Mouse (Mus musculus) liver, embryonic 13.5 days (tissue): ENCODE results near the gene Tln1. TPM values are rescaled to one million over a fixed set of nuclear protein-coding genes. Genes with fewer than 3 reads are reported as not detected.

Source experiments
- ATAC-seq: fragments of 200-750 bp; cut with Nextera tagmentation; 2 replicates; pipeline ENCODE4 v1.8.0; 2017; ENCODE audit warnings: low read depth, mild to moderate bottlenecking, moderate number of reproducible peaks, moderate library complexity
- DNase-seq: peaks from one replicate; pipeline ENCODE4 v3.0.0; 2022
- H3K27ac ChIP-seq: fragments of 300-500 bp; sonication (generic); 2 replicates; pipeline ENCODE4 v1.5.1; 2015; ENCODE audit warnings: moderate library complexity, mild to moderate bottlenecking, inconsistent platforms
- H3K27me3 ChIP-seq: fragments of 300-500 bp; sonication (generic); 2 replicates; pipeline ENCODE4 v1.6.1; 2015; ENCODE audit warnings: mild to moderate bottlenecking, inconsistent platforms
- H3K36me3 ChIP-seq: fragments of 300-500 bp; sonication (generic); 2 replicates; pipeline ENCODE4 v1.6.1; 2015; ENCODE audit warnings: mild to moderate bottlenecking, inconsistent platforms
- H3K4me1 ChIP-seq: fragments of 300-500 bp; sonication (generic); replicated peaks from 2 replicates; pipeline ENCODE4 v1.6.1; 2015; ENCODE audit warnings: inconsistent platforms
- H3K4me2 ChIP-seq: fragments of 300-500 bp; sonication (generic); 2 replicates; pipeline ENCODE4 v1.6.1; 2015; ENCODE audit warnings: inconsistent platforms, mild to moderate bottlenecking, moderate library complexity
- H3K4me3 ChIP-seq: fragments of 300-500 bp; sonication (generic); replicated peaks from 2 replicates; pipeline ENCODE4 v1.5.1; 2015; ENCODE audit warnings: mild to moderate bottlenecking, inconsistent platforms
- H3K9ac ChIP-seq: fragments of 300-500 bp; sonication (generic); 2 replicates; pipeline ENCODE4 v1.6.1; 2015; ENCODE audit warnings: mild to moderate bottlenecking, inconsistent platforms
- H3K9me3 ChIP-seq: fragments of 300-500 bp; sonication (generic); replicated peaks from 2 replicates; pipeline ENCODE4 v1.6.1; 2016; ENCODE audit warnings: inconsistent platforms
- WGBS: fragments of 180-500 bp; shearing (Covaris S2); methylation state at CpG from one replicate; pipeline ENCODE4 v1.1.7; 2015; ENCODE audit not compliant: insufficient replicate concordance; 5-methylcytosine and 5-hydroxymethylcytosine counted together
- polyA plus RNA-seq: library from polyadenylated mRNA; unstranded; fragments of >200 nt; fragmentation: Nextera tagmentation; extraction: Ambion mirVana; gene quantifications from 2 replicates; pipeline ENCODE4 v1.2.1, GENCODE M21; 2015

Gene Tln1
- polyA plus RNA-seq, 1 experiment from 2014 or later = 38.6 TPM

GRCm38 (mm10) chr4:43587681-43588080, 25.2 kb upstream of the Tln1 start:
- no peaks in the 10 kb centered on the region for H3K9me3 ChIP-seq
- no peak for DNase-seq
- no peak overlapping the region for H3K4me2 ChIP-seq
- 0 out of 2 replicates have a peak, but pooled peaks cover 2% of the 10 kb centered on the region for H3K27me3 ChIP-seq
- no peak for ATAC-seq
- WGBS = 22% methylated on average over 7 of the region's 7 CpGs
- peaks cover 40% of the 10 kb centered on the region for H3K4me1 ChIP-seq
- H3K36me3 ChIP-seq = peaks cover 18% of the 10 kb centered on the region
- no peak overlapping the region for H3K27ac ChIP-seq
- no peak overlapping the region for H3K4me3 ChIP-seq
- no peak overlapping the region for H3K9ac ChIP-seq

- H3K9me3 ChIP-seq = no peaks in the 10 kb centered on the region
- no peak overlapping the region for H3K27ac ChIP-seq
- WGBS = 76% methylated on average over 8 of the region's 8 CpGs
- H3K27me3 ChIP-seq = no peaks in the 10 kb centered on the region
- ATAC-seq = no peak
- H3K36me3 ChIP-seq = peaks cover 29% of the 10 kb centered on the region
- DNase-seq = no peak
- no peak overlapping the region for H3K9ac ChIP-seq
- H3K4me1 ChIP-seq = peaks cover 37% of the 10 kb centered on the region
- H3K4me2 ChIP-seq = no peak overlapping the region
- no peak overlapping the region for H3K4me3 ChIP-seq
These were observed 23.9 kb upstream of the Tln1 start for GRCm38 (mm10) chr4:43586411-43586810.

- peaks cover 34% of the 10 kb centered on the region for H3K4me1 ChIP-seq
- ATAC-seq (no peak), DNase-seq (no peak)
- no peak overlapping the region for H3K27ac ChIP-seq
- H3K9me3 ChIP-seq = no peaks in the 10 kb centered on the region
- no peak overlapping the region for H3K4me2 ChIP-seq
- WGBS = 64% methylated on average over 9 of the region's 10 CpGs
- no peak overlapping the region for H3K4me3 ChIP-seq
- peaks cover 36% of the 10 kb centered on the region for H3K36me3 ChIP-seq
- H3K9ac ChIP-seq = no peak overlapping the region
- H3K27me3 ChIP-seq = no peaks in the 10 kb centered on the region
These were observed 23.2 kb upstream of the Tln1 start for GRCm38 (mm10) chr4:43585682-43586081.

DNA sequence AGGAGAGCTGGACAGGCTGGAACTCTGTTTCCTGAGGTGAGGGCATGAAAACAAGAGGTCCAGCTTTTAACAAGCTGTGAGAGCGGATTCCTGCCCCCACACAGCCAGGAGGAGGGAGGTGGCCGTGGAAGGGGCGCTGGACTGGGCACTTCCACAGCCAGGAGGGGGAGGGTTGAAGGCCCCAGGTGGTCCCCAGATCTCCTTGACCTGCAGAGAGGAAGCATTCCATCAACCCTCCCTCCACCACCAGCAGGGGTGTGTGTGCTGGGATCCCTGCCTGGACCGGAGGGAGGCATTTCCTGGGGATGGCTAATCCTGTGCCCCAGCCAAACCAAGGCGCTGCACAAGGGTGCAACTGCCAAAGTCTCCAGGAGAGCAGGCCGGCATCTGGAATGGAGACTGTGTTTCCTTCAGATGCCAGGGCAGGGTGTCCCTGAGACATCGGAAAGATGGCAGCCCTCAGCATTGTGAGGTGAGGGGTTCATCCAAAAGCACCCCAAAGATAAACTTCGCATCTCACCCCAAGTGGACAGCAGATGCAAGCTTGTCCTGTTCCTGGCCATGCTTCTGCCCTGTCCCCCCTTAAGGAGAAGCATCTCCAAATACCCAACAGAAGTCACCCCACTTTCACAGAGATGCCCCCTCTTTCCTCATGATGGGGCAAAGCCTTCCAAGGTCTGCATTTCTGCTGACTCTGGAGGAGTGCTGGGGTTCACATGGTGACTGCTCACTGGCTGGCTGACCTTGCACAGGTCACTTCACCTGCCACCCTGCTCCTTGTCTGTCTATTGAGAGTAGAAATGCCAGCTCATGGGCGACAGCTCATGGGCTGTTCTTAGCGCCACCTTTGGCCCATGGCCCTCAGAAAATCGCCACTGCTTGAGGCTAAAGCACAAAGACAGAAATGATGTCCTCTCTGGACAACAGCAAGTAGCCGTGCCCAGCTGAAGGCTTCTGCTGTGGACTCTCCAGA, 22.2 kb upstream of the Tln1 start, which contains the start of gene Msmp:
Gene Msmp, minus strand, starts transcription at position 51 of the 973 bp plus-strand sequence.
- DNase-seq (no peak), ATAC-seq (no peak)
- peaks cover 36% of the 10 kb centered on the region for H3K4me1 ChIP-seq

DNA sequence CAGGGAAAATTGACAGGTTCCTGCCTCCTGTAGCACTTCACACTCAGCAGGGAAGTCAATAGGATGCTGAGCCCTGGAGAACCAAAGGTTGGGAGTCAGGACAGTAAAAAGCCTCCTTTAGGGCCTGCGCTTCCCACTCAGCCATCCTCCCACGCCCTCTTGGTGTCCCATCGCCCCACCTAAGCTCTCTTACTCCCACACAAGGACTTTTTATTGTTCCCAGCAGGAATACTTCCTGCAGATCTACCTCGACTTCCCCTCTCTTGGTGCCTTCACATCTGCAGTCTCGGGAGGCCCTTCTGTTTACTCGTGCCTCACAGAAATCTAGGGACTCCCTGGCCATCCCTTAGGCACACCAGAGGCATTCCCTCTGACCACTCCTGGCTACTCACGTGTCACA, 20.9 kb upstream of the Tln1 start:
- WGBS = 76% methylated on average over 7 of the region's 7 CpGs
- no peak overlapping the region for H3K4me2 ChIP-seq
- ATAC-seq = no peak
- no peaks in the 10 kb centered on the region for H3K9me3 ChIP-seq
- H3K9ac ChIP-seq = no peak overlapping the region
- H3K4me1 ChIP-seq = peaks cover 33% of the 10 kb centered on the region
- H3K27ac ChIP-seq = no peak overlapping the region
- H3K4me3 ChIP-seq = no peak overlapping the region
- H3K36me3 ChIP-seq = peaks cover 42% of the 10 kb centered on the region
- H3K27me3 ChIP-seq = no peaks in the 10 kb centered on the region
- DNase-seq = no peak

More for the DNA sequence above, 22.2 kb upstream of the Tln1 start, which contains the start of gene Msmp:
- WGBS = 72% methylated on average over 12 of the region's 12 CpGs
- peaks cover 42% of the 10 kb centered on the region for H3K36me3 ChIP-seq
- H3K9me3 ChIP-seq = no peaks in the 10 kb centered on the region
- H3K9ac ChIP-seq = no peak within 1 kb of the TSS
- no peaks in the 10 kb centered on the region for H3K27me3 ChIP-seq
- H3K27ac ChIP-seq = peak within 1 kb of the TSS; percentile 16; the same call in 1 of the 2 replicates
- no peak within 1 kb of the TSS for H3K4me2 ChIP-seq
- no peak within 1 kb of the TSS for H3K4me3 ChIP-seq

- no peak overlapping the region for H3K4me3 ChIP-seq
- no peak for ATAC-seq
- no peaks in the 10 kb centered on the region for H3K9me3 ChIP-seq
- H3K4me1 ChIP-seq = peaks cover 31% of the 10 kb centered on the region
- no peak for DNase-seq
- H3K27me3 ChIP-seq = no peaks in the 10 kb centered on the region
- H3K36me3 ChIP-seq = peaks cover 42% of the 10 kb centered on the region
- H3K9ac ChIP-seq = no peak overlapping the region
- H3K4me2 ChIP-seq = no peak overlapping the region
- WGBS = 78% methylated on average over 5 of the region's 5 CpGs
- peak overlapping the region; percentile 26; the same call in 1 of the 2 replicates for H3K27ac ChIP-seq
These were observed 19.8 kb upstream of the Tln1 start for GRCm38 (mm10) chr4:43582241-43582640.

DNA sequence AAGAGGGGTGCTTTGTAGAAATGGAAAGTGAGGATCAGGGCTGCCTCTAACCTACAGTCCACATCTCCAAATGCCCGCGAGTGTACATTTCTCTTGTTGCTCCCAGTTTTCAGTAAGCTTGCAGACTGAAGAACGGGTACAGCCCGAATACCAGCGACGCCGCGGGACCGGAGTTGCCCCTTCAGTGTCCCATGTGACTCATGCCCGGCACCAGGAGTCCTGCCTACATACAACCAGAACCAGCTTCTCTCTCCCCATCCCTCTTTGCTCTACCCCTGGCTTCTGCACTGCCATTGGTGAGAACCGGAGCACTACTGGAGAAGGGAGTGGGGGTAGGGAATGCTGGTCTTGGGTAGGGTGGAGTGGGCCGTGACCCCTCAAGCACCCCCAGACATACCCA, 18.9 kb upstream of the Tln1 start:
- no peak for ATAC-seq
- H3K36me3 ChIP-seq = peaks cover 42% of the 10 kb centered on the region
- H3K4me3 ChIP-seq = no peak overlapping the region
- H3K4me1 ChIP-seq = peaks cover 40% of the 10 kb centered on the region
- no peak overlapping the region for H3K4me2 ChIP-seq
- no peaks in the 10 kb centered on the region for H3K27me3 ChIP-seq
- H3K9me3 ChIP-seq = no peaks in the 10 kb centered on the region
- H3K9ac ChIP-seq = no peak overlapping the region
- DNase-seq = no peak
- H3K27ac ChIP-seq = 0 out of 2 replicates have a peak overlapping the region, but pooled peaks have one; percentile 25
- WGBS = 88% methylated on average over 12 of the region's 12 CpGs

DNA sequence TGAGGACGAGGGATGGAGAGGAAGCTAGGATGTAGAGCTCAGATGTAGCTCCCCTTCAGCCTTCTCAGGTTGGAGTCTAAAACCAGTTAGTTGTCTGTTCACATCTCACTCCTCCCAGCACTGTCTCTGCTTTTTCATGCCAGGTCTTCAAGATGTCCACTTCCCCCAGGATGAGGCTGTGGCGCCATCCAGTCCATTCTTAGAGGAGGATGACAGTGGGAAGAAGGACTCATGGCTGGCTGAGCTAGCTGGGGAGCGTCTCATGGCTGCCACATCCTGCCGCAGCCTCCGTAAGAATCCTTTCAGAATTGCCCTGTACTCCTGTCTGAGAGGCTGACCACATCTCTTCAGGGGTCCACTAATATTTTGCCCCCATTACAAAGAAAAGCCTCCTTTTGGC, 18.2 kb upstream of the Tln1 start:
- no peak for DNase-seq
- WGBS = 94% methylated on average over 5 of the region's 5 CpGs

GRCm38 (mm10) chr4:43579731-43580130, 17.2 kb upstream of the Tln1 start:
- peak overlapping the region; percentile 76 for H3K4me3 ChIP-seq
- no peaks in the 10 kb centered on the region for H3K27me3 ChIP-seq
- H3K4me1 ChIP-seq = peaks cover 57% of the 10 kb centered on the region
- H3K9me3 ChIP-seq = no peaks in the 10 kb centered on the region
- H3K9ac ChIP-seq = peak overlapping the region; percentile 89
- 67% methylated on average over 6 of the region's 6 CpGs for WGBS
- peak overlapping the region; percentile 88; the same call in 1 of the 2 replicates for H3K27ac ChIP-seq
- ATAC-seq (no peak), DNase-seq (no peak)
- peaks cover 42% of the 10 kb centered on the region for H3K36me3 ChIP-seq
- H3K4me2 ChIP-seq = peak overlapping the region; percentile 91

More for the DNA sequence above, 18.2 kb upstream of the Tln1 start:
- Histone ChIP-seq H3K4me2 (no peak overlapping the region), H3K27me3 (no peaks in the 10 kb centered on the region), H3K27ac (peak overlapping the region; percentile 25; the same call in 1 of the 2 replicates), H3K4me1 (peaks cover 47% of the 10 kb centered on the region), H3K4me3 (0 out of 2 replicates have a peak overlapping the region, but pooled peaks have one; percentile 76), H3K9ac (no peak overlapping the region), H3K9me3 (no peaks in the 10 kb centered on the region), H3K36me3 (peaks cover 42% of the 10 kb centered on the region)
- ATAC-seq = no peak

- peak overlapping the region; percentile 76 for H3K4me3 ChIP-seq
- peak overlapping the region; percentile 91 for H3K4me2 ChIP-seq
- H3K27ac ChIP-seq = peak overlapping the region; percentile 88
- peaks cover 61% of the 10 kb centered on the region for H3K4me1 ChIP-seq
- ATAC-seq (no peak), DNase-seq (no peak)
- WGBS = 5% methylated on average over 10 of the region's 10 CpGs
- peak overlapping the region; percentile 89 for H3K9ac ChIP-seq
- H3K36me3 ChIP-seq = peaks cover 41% of the 10 kb centered on the region
- no peaks in the 10 kb centered on the region for H3K9me3 ChIP-seq
- H3K27me3 ChIP-seq = no peaks in the 10 kb centered on the region
These were observed 16.8 kb upstream of the Tln1 start for GRCm38 (mm10) chr4:43579256-43579655.

GRCm38 (mm10) chr4:43578376-43579204, 16.1 kb upstream of the Tln1 start, which contains the start of the genes Rgp1 and Gba2:
TSS of gene Rgp1 (plus strand) at chr4:43578715.
TSS of gene Gba2 (minus strand) at chr4:43578873.
- under 1% methylated on average over 76 of the region's 76 CpGs for WGBS
- ATAC-seq (peak; percentile 99), DNase-seq (peak; percentile 92)
- Histone ChIP-seq H3K36me3 (peaks cover 42% of the 10 kb centered on the region), H3K4me2 (peak within 1 kb of the TSS; percentile 91), H3K27ac (peak within 1 kb of the TSS; percentile 88), H3K4me3 (peak within 1 kb of the TSS; percentile 76), H3K9me3 (no peaks in the 10 kb centered on the region), H3K9ac (peak within 1 kb of the TSS; percentile 89), H3K27me3 (no peaks in the 10 kb centered on the region), H3K4me1 (peaks cover 65% of the 10 kb centered on the region)
